Mouse (Mus musculus) CD4-positive, CD25-positive, alpha-beta regulatory T cell (primary cell): ENCODE measurements around the gene Zcwpw1. TPM values are rescaled to one million over a fixed set of nuclear protein-coding genes. Genes with fewer than 3 reads are reported as not detected.

ENCODE experiments used
- polyA plus RNA-seq: library from polyadenylated mRNA; unstranded; fragments of 100-300 nt; shearing (Covaris generic); gene quantifications from one replicate; pipeline ENCODE4 v1.2.1, GENCODE M21; 2017

Zcwpw1 gene
- 13.9 TPM for polyA plus RNA-seq

GRCm38 (mm10) chr5:137787151-137787928 lies at the start of gene Zcwpw1, which contains the start of gene Mepce:
Zcwpw1 (plus strand) TSS chr5:137787798.
Mepce (minus strand) TSS chr5:137787655.

GRCm38 (mm10) chr5:137741023-137741931 lies 46.3 kb upstream of the Zcwpw1 start, which contains the start of gene Nyap1:
Nyap1 (minus strand) TSS chr5:137741607.

GRCm38 (mm10) chr5:137745214-137746171 lies 42.1 kb upstream of the Zcwpw1 start, which contains the start of gene Tsc22d4:
Tsc22d4 (plus strand) TSS chr5:137745730.

GRCm38 (mm10) chr5:137778635-137779034 lies 9.0 kb upstream of the Zcwpw1 start, which contains the start of gene Ppp1r35:
Ppp1r35 (plus strand) TSS chr5:137778849.

GRCm38 (mm10) chr5:137835966-137836520 lies 48.4 kb downstream of the Zcwpw1 start, which contains the start of gene Pilra:
Pilra (minus strand) TSS chr5:137836281.

DNA sequence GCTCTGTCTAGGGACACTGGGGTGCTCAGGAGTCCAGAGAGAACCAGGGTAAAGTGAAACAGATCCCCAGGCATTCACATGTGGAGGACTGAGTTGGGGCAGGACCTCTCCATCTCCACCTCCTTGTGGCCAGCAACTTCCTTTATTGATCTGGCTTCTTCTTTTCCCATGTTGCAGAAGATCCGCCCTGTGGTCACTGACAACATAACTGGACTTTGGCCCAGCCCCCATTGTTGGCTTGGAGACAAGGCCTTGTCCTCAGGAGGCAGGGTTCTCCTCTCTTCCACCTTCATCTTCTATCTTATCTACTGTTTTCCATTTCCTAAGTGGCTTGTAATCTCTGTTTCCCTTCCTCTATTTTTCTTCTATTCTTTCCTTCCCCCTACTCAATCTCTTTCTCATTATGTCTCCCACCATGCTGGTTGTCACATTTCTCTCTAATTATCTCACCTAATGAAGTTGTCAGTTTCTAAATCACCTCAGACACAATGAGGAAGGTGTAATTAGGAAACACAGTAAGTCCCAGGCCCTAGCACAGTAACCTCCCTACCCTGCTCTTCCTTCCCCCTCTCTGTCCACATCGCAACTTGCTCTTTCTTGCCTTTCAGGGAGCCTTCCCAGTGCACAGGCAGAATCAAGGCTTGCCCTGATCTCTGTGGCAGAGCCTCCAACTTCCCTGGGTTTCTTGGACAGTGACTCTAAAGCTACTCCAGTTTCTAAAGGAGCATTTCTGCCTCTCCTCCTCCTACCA lies 70.5 kb downstream of the Zcwpw1 start, which contains the start of gene Pilrb1:
TSS of gene Pilrb1 (minus strand) at position 147 of the 751 bp plus-strand sequence.

GRCm38 (mm10) chr5:137871644-137872380 lies 84.2 kb downstream of the Zcwpw1 start, which contains the start of gene Pilrb2:
Pilrb2 (minus strand) TSS chr5:137871815.

Other genes with a start within 250 kb of the Zcwpw1 start
- gene Actl6b, start 234.3 kb upstream of the Zcwpw1 start, polyA plus RNA-seq = not detected
- 1.1 TPM for gene Tfr2, start 218.0 kb upstream of the Zcwpw1 start, polyA plus RNA-seq
- 95.7 TPM for gene Mospd3, start 186.7 kb upstream of the Zcwpw1 start, polyA plus RNA-seq
- gene Pcolce, start 174.0 kb upstream of the Zcwpw1 start, polyA plus RNA-seq = 2.3 TPM
- gene Fbxo24, start 158.8 kb upstream of the Zcwpw1 start, polyA plus RNA-seq = 0.73 TPM
- gene Lrch4, start 158.7 kb upstream of the Zcwpw1 start, polyA plus RNA-seq = 319 TPM
- 77.8 TPM for gene Gm20605, start 158.6 kb upstream of the Zcwpw1 start, polyA plus RNA-seq
- gene Sap25, start 146.5 kb upstream of the Zcwpw1 start, polyA plus RNA-seq = 139 TPM
- not detected for gene Irs3, start 142.1 kb upstream of the Zcwpw1 start, polyA plus RNA-seq
- 28.0 TPM for gene Agfg2, start 103.1 kb upstream of the Zcwpw1 start, polyA plus RNA-seq
- 1.9 TPM for gene Nyap1, start 46.2 kb upstream of the Zcwpw1 start, polyA plus RNA-seq
- 387 TPM for gene Tsc22d4, start 42.1 kb upstream of the Zcwpw1 start, polyA plus RNA-seq
- 122 TPM for gene Ppp1r35, start 8.9 kb upstream of the Zcwpw1 start, polyA plus RNA-seq
- 40.7 TPM for gene Mepce, start 143 bp upstream of the Zcwpw1 start, polyA plus RNA-seq
- 1.4 TPM for gene Pilra, start 48.5 kb downstream of the Zcwpw1 start, polyA plus RNA-seq
- 2.1 TPM for gene Pilrb1, start 70.3 kb downstream of the Zcwpw1 start, polyA plus RNA-seq
- gene Pilrb2, start 84.0 kb downstream of the Zcwpw1 start, polyA plus RNA-seq = 0.65 TPM
- not detected for gene Cyp3a13, start 133.8 kb downstream of the Zcwpw1 start, polyA plus RNA-seq
- not detected for gene Gjc3, start 175.3 kb downstream of the Zcwpw1 start, polyA plus RNA-seq
- not detected for gene Azgp1, start 193.7 kb downstream of the Zcwpw1 start, polyA plus RNA-seq
- gene Smok3a, start 233.5 kb downstream of the Zcwpw1 start, polyA plus RNA-seq = not detected
- 0.17 TPM for gene Smok3b, start 233.6 kb downstream of the Zcwpw1 start, polyA plus RNA-seq